In the genomic region with DNA sequence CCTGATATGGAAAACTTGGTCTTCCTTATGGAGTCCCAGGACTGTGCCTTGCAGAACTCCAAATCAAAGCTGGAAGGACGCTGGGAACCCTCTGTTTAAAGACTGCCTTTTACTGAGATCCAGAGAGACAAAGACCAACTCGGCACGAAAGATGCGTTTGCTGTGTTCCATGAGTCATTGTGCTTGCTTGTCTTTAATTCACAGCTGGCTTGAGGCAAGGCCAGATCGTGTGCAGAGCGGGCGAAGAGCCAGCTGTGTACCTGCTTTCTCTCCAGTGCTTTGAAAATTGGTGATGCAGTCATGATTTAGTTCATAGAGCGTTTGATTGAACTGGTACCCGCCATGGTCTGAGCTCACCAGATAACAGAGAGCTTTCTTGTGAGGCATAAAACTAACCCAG, we compare ENCODE assay signal across 12 mouse cellular contexts.
"Had no signal": no experiment of that assay in that cellular context is flagged by ENCODE, and none has a peak within 500 bp of the region (broad histone marks: within the 10 kb centered on the region; RNA-seq: fewer than 3 reads in every experiment).

No protein-coding gene starts in this region.

- H3K27ac ChIP-seq: heart, adult 2 months; heart, embryonic 13.5 days; heart, embryonic 15.5 days; hindbrain, embryonic 13.5 days; hindbrain, embryonic 15.5 days; hindbrain, postnatal 0 days; kidney, embryonic 15.5 days; kidney, postnatal 0 days; limb, embryonic 13.5 days; limb, embryonic 15.5 days; liver, embryonic 12.5 days; liver, embryonic 14.5 days had no signal

- H3K4me3 ChIP-seq: heart, adult 2 months; heart, embryonic 13.5 days; heart, embryonic 15.5 days; hindbrain, embryonic 13.5 days; hindbrain, embryonic 15.5 days; kidney, embryonic 15.5 days; limb, embryonic 13.5 days; limb, embryonic 15.5 days; liver, embryonic 12.5 days had no signal
